Mouse (Mus musculus): ENCODE data around the gene Agbl3. TPM values are rescaled to one million over a fixed set of nuclear protein-coding genes. Genes with fewer than 3 reads are reported as not detected.

Agbl3 gene
- total RNA-seq, 2 experiments from 2014 or later = 7.0 to 8.9 TPM

DNA sequence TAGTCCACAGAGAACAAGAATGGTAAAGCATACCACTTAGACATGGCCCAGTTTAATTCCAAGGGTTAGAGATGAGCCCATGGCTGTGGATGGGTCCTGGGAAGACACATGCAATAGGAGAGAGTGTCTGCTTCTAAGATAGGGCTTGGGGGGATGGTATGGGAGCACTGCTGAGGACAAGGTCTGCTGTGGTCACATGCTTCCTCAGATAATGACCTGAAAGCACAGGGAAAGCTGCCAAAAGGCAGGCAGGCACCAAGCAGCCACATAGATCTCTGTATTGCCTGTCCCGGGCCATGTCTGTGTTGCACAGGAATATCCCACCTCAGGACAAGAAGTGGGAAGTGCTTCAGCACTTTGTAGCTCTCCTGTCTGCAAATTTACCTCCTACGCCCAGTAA lies 118.9 kb downstream of the Agbl3 start:
- ATAC-seq (replicated peaks; ENCODE audit: low FRiP score, low TSS enrichment, poor library complexity, severe bottlenecking) = peak; percentile 84

DNA sequence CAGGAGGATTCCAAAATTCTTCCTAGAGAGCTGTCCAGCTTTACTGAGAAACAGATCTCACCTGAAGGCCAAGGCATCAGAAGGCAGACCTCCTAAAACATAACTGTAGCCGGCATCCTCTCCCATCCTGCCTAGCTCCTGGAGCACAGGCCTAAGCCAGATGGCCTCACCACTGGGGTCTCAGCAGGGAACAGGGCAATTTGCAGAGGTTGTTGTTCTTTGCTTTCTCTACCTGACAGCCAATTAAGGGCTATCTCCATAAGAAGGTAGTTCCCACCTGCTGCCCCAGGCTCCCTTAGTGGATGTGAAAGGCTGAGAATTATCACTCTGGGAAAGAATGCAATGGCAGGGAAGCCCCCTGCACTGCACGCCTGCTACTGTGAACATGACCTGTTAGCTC lies 120.8 kb downstream of the Agbl3 start:
- ATAC-seq (replicated peaks; ENCODE audit: low FRiP score, low TSS enrichment, poor library complexity, severe bottlenecking) = no peak

DNA sequence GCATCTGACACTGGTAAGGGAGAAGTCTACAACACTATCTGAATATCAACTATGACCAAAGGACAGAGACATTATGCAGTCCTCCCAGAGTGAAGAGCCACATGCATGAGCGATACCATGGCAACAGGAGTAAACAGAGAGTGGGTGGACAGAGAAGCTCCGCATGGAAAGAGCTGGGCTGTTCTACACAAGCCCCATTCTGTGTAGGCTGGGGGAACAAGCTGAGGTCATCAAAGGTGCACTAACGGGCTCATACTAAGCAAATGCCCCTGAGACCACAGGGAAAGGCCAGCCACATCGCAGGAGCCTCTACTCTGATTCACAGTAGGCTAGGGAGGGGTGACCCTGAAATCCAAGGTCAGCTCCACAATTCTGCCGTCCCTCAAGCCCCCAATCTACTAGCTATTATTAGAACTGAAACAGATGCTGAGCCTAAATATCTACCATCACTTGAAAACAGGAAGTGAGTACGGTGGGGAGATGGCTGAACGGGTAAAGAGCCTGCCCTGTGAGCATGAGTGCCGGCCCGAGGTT lies 121.7 kb downstream of the Agbl3 start:
- ATAC-seq (replicated peaks; ENCODE audit: low FRiP score, low TSS enrichment, poor library complexity, severe bottlenecking) = no peak

DNA sequence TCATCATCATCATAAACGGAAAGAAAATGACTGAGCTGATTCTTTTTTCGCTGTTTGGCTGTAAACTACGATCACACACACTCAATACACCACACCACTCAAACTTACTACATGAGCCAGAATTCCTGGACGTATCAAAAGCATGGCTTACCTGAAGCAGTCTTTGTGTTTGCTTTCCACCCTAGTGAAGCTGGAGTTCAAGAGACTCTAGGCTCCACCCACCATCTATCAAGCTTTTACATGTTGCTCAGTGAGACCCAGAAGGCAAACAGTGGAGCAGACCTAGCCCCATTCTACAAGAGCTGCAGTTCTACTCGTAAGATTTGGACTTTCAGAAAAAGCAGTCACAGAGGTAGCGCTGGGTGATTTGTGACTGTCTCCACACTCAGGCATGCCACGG lies 122.3 kb downstream of the Agbl3 start:
- no peak for ATAC-seq (replicated peaks; ENCODE audit: low FRiP score, low TSS enrichment, poor library complexity, severe bottlenecking)

DNA sequence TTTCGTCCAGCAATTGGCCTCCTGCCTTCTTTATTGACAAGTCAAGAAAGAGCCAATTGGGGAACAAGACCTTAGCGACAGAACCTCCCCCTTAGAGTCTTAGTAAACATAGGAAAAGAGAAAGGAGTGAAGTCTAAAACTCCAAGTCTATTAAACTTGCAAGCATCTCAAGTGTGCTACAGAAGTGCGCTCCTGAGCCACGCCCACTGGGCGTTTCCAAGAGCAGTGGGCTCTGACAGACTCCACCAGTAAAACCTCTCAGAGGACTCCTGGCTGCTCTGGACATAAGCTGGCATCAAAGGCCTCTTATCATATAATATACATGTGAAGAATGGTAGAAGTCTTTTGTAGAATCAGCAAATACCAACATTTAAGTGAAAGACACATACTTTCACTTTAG lies 123.2 kb downstream of the Agbl3 start:
- 0 out of 2 replicates have a peak, but pooled peaks have one; percentile 32 for ATAC-seq (replicated peaks; ENCODE audit: low FRiP score, low TSS enrichment, poor library complexity, severe bottlenecking)

DNA sequence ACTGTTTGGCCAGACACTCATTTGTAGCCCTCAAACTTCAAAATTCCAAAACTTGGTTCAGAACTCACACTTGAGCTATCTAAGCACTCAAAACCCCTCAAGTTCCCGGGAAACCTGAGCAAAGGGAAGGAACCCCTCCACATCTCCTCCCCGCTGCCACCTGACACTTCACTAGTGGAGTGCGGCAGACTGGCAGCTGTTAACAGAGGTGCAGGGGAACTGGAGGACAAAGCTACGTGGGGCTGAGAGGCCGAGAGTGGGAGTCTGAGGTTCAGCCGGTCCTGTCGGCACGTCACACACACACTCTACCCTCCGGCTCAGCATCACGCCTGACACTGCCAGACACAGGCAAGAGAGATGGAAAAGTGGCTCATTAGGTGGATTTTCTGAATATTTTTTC lies 123.6 kb downstream of the Agbl3 start:
- ATAC-seq (replicated peaks; ENCODE audit: low FRiP score, low TSS enrichment, poor library complexity, severe bottlenecking) = no peak

DNA sequence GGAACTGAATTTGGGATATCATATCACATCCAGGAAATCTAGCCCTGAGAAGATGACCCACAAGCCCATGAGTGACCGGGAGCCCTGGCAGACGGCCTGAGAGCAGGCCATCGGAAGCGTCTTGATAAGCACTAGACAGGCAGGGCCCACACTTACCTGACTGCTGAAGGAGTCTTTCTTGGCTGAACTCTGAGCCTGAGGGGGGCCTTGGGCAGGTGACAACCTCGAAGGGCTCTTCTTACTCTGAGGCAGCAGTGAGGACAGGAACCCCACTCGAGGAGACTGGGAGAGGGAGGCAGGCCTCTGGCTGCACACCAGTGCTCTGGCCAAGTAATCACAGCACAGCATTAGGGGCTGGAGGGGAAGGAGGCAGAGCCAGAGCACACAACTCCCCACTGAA lies 124.1 kb downstream of the Agbl3 start:
- ATAC-seq (replicated peaks; ENCODE audit: low FRiP score, low TSS enrichment, poor library complexity, severe bottlenecking) = no peak

DNA sequence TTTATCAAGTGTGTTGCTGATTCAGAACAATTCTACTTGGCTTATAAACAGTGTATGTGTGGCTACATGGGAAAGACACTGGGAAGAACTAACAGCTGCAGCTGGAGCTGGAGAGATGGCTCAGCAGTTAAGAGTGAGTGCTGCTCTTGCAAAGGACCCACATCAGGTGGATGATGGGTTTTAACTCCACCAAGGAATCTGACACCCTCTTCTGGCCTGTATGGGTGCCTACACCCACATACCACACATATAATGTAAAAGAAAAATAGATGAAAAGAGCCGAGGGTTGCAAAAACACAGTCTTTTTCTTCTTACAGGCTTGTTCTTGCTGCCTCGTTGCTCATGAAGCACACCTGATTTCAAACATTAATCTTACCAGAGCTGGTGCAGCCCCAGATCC lies 125.9 kb downstream of the Agbl3 start:
- no peak for ATAC-seq (replicated peaks; ENCODE audit: low FRiP score, low TSS enrichment, poor library complexity, severe bottlenecking)

DNA sequence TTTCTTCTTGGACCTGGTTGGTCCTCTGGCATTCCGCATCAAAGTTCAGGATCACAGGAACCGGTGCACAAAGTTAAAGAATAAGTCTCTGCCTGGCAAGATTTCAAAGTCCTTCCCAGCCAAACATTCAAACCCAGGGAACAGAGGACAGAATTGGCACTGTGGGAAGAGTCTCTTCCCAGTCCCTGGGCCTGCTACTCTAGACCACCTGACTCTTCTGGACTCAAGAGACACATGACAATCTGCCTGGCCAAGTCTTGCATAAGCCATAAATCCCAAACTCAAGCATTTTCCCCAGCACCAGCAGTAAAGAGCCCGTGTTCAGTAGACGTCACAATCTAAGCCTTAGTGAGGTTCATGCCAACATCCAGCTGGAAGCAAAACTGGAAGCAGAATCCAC lies 126.4 kb downstream of the Agbl3 start:
- ATAC-seq (replicated peaks; ENCODE audit: low FRiP score, low TSS enrichment, poor library complexity, severe bottlenecking) = no peak

DNA sequence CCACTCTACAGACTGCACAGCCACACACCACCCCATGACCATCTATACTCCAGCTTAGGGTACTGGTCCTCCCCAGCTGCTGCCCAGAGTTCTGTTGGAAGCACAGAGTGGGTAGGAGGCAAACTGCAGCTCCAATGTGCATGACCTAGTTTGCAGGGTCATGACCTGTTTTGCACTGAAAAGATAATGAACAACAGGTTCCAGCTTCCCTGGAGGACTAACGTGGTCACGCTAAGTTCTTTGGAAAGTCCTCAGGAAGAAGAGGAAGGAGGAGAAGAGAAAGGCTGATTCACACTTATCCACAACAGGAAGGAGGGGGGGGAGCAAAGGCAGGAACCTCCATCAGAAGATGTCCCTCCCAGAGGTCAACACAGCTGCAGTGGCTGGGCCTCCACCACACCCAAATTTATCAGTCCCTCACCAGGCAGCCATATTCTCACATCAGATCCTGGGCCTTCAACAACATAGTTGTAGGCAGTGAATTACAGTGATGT lies 126.9 kb downstream of the Agbl3 start:
- ATAC-seq (replicated peaks; ENCODE audit: low FRiP score, low TSS enrichment, poor library complexity, severe bottlenecking) = peak; percentile 67

DNA sequence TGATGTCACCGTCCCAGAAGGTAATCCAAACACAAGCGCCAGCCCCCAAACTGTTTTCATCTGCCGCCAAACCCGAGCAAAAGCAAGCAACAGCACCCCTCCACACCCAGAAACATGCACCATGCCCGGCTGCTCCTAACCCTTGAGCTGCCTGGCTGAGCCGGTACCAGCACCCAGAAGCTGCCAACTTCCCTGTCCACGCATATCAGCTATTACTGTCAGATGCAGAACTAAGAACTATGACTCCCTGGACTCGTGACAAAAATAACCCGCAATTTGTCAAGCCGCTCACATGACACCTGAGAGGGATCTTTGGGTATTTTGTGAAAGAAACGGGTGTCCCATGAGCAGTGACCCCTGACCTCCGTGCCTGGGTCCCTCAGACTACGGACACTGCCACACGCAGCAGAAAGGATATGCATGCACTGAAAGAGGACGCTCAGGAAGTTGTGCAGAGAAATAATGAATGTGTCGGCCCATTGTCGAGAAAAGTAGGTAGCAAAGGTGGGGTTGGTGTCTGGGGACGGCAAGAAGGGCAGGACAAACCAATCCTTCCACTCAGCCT lies 127.5 kb downstream of the Agbl3 start:
- peak; percentile 5; the same call in 1 of the 2 replicates for ATAC-seq (replicated peaks; ENCODE audit: low FRiP score, low TSS enrichment, poor library complexity, severe bottlenecking)

Other genes with a start within 250 kb of the Agbl3 start
- gene Cald1, start 181.9 kb upstream of the Agbl3 start, total RNA-seq (2014; fragmentation: Nextera tagmentation) = not detected in 2 replicates
- gene Cald1, start 181.9 kb upstream of the Agbl3 start, total RNA-seq (2017) = 1.1 TPM in 1 of 2 replicates, not detected in the other
- 1.8 and 1.9 TPM in 2 replicates for gene Tmem140, start 82.7 kb downstream of the Agbl3 start, total RNA-seq (2014; fragmentation: Nextera tagmentation)
- 2.2 and 3.7 TPM in 2 replicates for gene Tmem140, start 82.7 kb downstream of the Agbl3 start, total RNA-seq (2017)
- 12.3 and 27.8 TPM in 2 replicates for gene Cyren, start 97.6 kb downstream of the Agbl3 start, total RNA-seq (2014; fragmentation: Nextera tagmentation)
- 5.6 and 8.5 TPM in 2 replicates for gene Cyren, start 97.6 kb downstream of the Agbl3 start, total RNA-seq (2017)
- gene Wdr91, start 130.4 kb downstream of the Agbl3 start, total RNA-seq (2014; fragmentation: Nextera tagmentation) = 19.9 and 24.4 TPM in 2 replicates
- gene Wdr91, start 130.4 kb downstream of the Agbl3 start, total RNA-seq (2017) = 24.4 and 37.8 TPM in 2 replicates
- not detected in 2 replicates for gene Stra8, start 139.7 kb downstream of the Agbl3 start, total RNA-seq (2014; fragmentation: Nextera tagmentation)
- not detected in 2 replicates for gene Stra8, start 139.7 kb downstream of the Agbl3 start, total RNA-seq (2017)
- 0.77 TPM in 1 of 2 replicates, not detected in the other for gene Slc23a4, start 208.0 kb downstream of the Agbl3 start, total RNA-seq (2014; fragmentation: Nextera tagmentation)
- gene Slc23a4, start 208.0 kb downstream of the Agbl3 start, total RNA-seq (2017) = 0.27 and 1.3 TPM in 2 replicates

Data from megakaryocyte-erythroid progenitor cell, adult 5-6 weeks (primary cell).